Mouse (Mus musculus): ENCODE data around the gene Nfkb1.

DNA sequence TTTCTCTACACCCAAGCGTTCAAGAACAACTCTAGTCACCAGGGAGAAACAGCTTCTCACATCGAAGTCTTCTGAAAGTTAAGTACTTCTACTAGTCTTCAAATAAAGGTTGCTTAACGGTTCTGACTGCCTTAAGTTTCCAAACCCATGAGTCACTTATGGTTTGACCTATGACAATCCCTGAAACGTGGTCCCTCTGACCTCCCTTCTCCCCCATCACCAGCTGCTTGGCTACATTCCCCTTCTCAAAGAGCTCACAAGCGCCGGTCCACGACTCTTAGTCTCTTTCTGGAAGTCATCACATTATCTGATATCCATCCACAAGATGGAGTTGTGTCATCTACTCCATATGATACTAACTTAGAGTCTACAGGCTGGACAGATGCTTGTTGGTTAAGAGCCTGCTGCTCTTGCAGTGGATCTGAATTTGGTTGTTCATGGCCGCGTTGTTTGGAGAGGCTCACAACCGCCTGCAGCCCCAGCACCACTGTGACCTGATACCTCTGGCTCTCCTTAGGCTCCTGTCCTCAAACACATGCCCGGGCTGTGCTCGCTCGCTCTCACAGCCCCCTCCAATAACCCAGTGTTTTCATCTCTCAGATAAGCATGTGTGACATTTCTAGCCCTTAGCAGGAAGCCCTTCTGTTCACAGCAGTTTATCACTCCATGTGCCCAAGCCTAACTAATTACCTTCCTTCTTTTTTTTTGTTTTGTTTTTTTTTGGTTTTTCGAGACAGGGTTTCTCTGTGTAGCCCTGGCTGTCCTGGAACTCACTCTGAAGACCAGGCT, 55.5 kb downstream of the Nfkb1 start:
- no peak for TF ChIP-seq POLR2A (IDR thresholded peaks at IDR 0.05; ENCODE audit: insufficient read depth, low read length)
- TF ChIP-seq CTCF (IDR thresholded peaks at IDR 0.05; ENCODE audit: low read depth, low read length) = no peak
